Mouse (Mus musculus): ENCODE measurements at regions not wholly inside any gene's neighbourhood (a gene's known extent, or its start where the extent isn't known, plus 50 kb on each side); places are given as distances from the start of the nearest gene placed in this dataset.

- 50% methylated on average over 11 of the region's 11 CpGs for WGBS (ENCODE audit: insufficient replicate concordance)
- H3K4me2 ChIP-seq: no peak overlapping the region
- no peak for ATAC-seq (ENCODE audit: low read depth)
- H3K9ac ChIP-seq: no peak overlapping the region
- H3K36me3 ChIP-seq: no peaks in the 10 kb centered on the region
- no peaks in the 10 kb centered on the region for H3K9me3 ChIP-seq (replicated peaks)
- no peak for DNase-seq
- no peak overlapping the region for H3K4me3 ChIP-seq (replicated peaks)
- no peaks in the 10 kb centered on the region for H3K27me3 ChIP-seq
- peaks cover 9% of the 10 kb centered on the region for H3K4me1 ChIP-seq (replicated peaks)
- no peak overlapping the region for H3K27ac ChIP-seq
Observed at GRCm38 (mm10) chr15:97458748-97459221, 211.7 kb upstream of the Amigo2 start.

- H3K4me3 ChIP-seq (replicated peaks): no peak overlapping the region
- no peak for ATAC-seq (ENCODE audit: low read depth)
- DNase-seq: no peak
Observed at GRCm38 (mm10) chr15:97458139-97458747, 211.2 kb upstream of the Amigo2 start.

GRCm38 (mm10) chr15:97457468-97457867 lies 210.4 kb upstream of the Amigo2 start:
- Histone ChIP-seq H3K36me3 (no peaks in the 10 kb centered on the region), H3K4me1 (replicated peaks) (peaks cover 9% of the 10 kb centered on the region), H3K9me3 (replicated peaks) (no peaks in the 10 kb centered on the region), H3K27ac (no peak overlapping the region), H3K4me2 (no peak overlapping the region), H3K4me3 (replicated peaks) (no peak overlapping the region), H3K27me3 (no peaks in the 10 kb centered on the region), H3K9ac (no peak overlapping the region)
- 65% methylated on average over 8 of the region's 8 CpGs for WGBS (ENCODE audit: insufficient replicate concordance)
- DNase-seq (no peak), ATAC-seq (ENCODE audit: low read depth) (no peak)

More at GRCm38 (mm10) chr15:97458139-97458747, 211.2 kb upstream of the Amigo2 start:
- H3K9ac ChIP-seq: no peak overlapping the region
- no peak overlapping the region for H3K4me2 ChIP-seq
- no peaks in the 10 kb centered on the region for H3K9me3 ChIP-seq (replicated peaks)
- no peak overlapping the region for H3K27ac ChIP-seq
- H3K4me1 ChIP-seq (replicated peaks): peaks cover 9% of the 10 kb centered on the region
- no peaks in the 10 kb centered on the region for H3K36me3 ChIP-seq
- H3K27me3 ChIP-seq: no peaks in the 10 kb centered on the region
- WGBS (ENCODE audit: insufficient replicate concordance): 18% methylated on average over 17 of the region's 17 CpGs

GRCm38 (mm10) chr15:97456991-97457390 lies 209.9 kb upstream of the Amigo2 start:
- Histone ChIP-seq H3K4me2 (no peak overlapping the region), H3K27me3 (no peaks in the 10 kb centered on the region), H3K36me3 (no peaks in the 10 kb centered on the region), H3K4me1 (replicated peaks) (peaks cover 9% of the 10 kb centered on the region), H3K27ac (no peak overlapping the region), H3K9ac (no peak overlapping the region), H3K4me3 (replicated peaks) (no peak overlapping the region), H3K9me3 (replicated peaks) (no peaks in the 10 kb centered on the region)
- DNase-seq (no peak), ATAC-seq (ENCODE audit: low read depth) (no peak)
- WGBS (ENCODE audit: insufficient replicate concordance): 77% methylated on average over 16 of the region's 16 CpGs

- 15% methylated on average over 5 of the region's 5 CpGs for WGBS (ENCODE audit: insufficient replicate concordance)
- H3K27me3 ChIP-seq: no peaks in the 10 kb centered on the region
- no peak overlapping the region for H3K4me2 ChIP-seq
- H3K36me3 ChIP-seq: no peaks in the 10 kb centered on the region
- H3K4me3 ChIP-seq (replicated peaks): no peak overlapping the region
- peaks cover 9% of the 10 kb centered on the region for H3K4me1 ChIP-seq (replicated peaks)
- ATAC-seq (ENCODE audit: low read depth) (no peak), DNase-seq (no peak)
- no peak overlapping the region for H3K27ac ChIP-seq
- H3K9ac ChIP-seq: no peak overlapping the region
- no peaks in the 10 kb centered on the region for H3K9me3 ChIP-seq (replicated peaks)
Observed at GRCm38 (mm10) chr15:97455672-97456071, 208.6 kb upstream of the Amigo2 start.

- Histone ChIP-seq H3K36me3 (no peaks in the 10 kb centered on the region), H3K9me3 (replicated peaks) (no peaks in the 10 kb centered on the region), H3K4me3 (replicated peaks) (no peak overlapping the region), H3K27ac (no peak overlapping the region), H3K27me3 (no peaks in the 10 kb centered on the region), H3K4me2 (no peak overlapping the region), H3K4me1 (replicated peaks) (no peaks in the 10 kb centered on the region), H3K9ac (no peak overlapping the region)
- WGBS (ENCODE audit: insufficient replicate concordance): 60% methylated on average over 3 of the region's 3 CpGs
- no peak for ATAC-seq (ENCODE audit: low read depth)
- no peak for DNase-seq
Observed at GRCm38 (mm10) chr15:97449724-97450123, 202.6 kb upstream of the Amigo2 start.

- Histone ChIP-seq H3K4me3 (replicated peaks) (no peak overlapping the region), H3K27me3 (no peaks in the 10 kb centered on the region), H3K36me3 (no peaks in the 10 kb centered on the region), H3K4me1 (replicated peaks) (no peaks in the 10 kb centered on the region), H3K27ac (no peak overlapping the region), H3K4me2 (no peak overlapping the region), H3K9me3 (replicated peaks) (no peaks in the 10 kb centered on the region), H3K9ac (no peak overlapping the region)
- WGBS (ENCODE audit: insufficient replicate concordance): 46% methylated on average over 6 of the region's 6 CpGs
- ATAC-seq (ENCODE audit: low read depth) (no peak), DNase-seq (no peak)
Observed at GRCm38 (mm10) chr15:97449001-97449400, 201.9 kb upstream of the Amigo2 start.

GRCm38 (mm10) chr15:97448243-97448880 lies 201.3 kb upstream of the Amigo2 start:
- H3K27me3 ChIP-seq: no peaks in the 10 kb centered on the region
- no peak overlapping the region for H3K4me3 ChIP-seq (replicated peaks)
- no peaks in the 10 kb centered on the region for H3K4me1 ChIP-seq (replicated peaks)
- H3K9me3 ChIP-seq (replicated peaks): no peaks in the 10 kb centered on the region
- ATAC-seq (ENCODE audit: low read depth) (no peak), DNase-seq (no peak)
- no peak overlapping the region for H3K4me2 ChIP-seq
- no peaks in the 10 kb centered on the region for H3K36me3 ChIP-seq
- no peak overlapping the region for H3K9ac ChIP-seq
- no peak overlapping the region for H3K27ac ChIP-seq
- WGBS (ENCODE audit: insufficient replicate concordance): 37% methylated on average over 5 of the region's 5 CpGs

- Histone ChIP-seq H3K4me3 (replicated peaks) (no peak overlapping the region), H3K9me3 (replicated peaks) (no peaks in the 10 kb centered on the region), H3K4me1 (replicated peaks) (no peaks in the 10 kb centered on the region), H3K36me3 (no peaks in the 10 kb centered on the region), H3K9ac (no peak overlapping the region), H3K4me2 (no peak overlapping the region), H3K27ac (no peak overlapping the region), H3K27me3 (no peaks in the 10 kb centered on the region)
- no peak for ATAC-seq (ENCODE audit: low read depth)
- WGBS (ENCODE audit: insufficient replicate concordance): 77% methylated on average over 9 of the region's 9 CpGs
- DNase-seq: no peak
Observed at GRCm38 (mm10) chr15:97446181-97446580, 199.1 kb upstream of the Amigo2 start.

GRCm38 (mm10) chr15:97438235-97438760 lies 191.2 kb upstream of the Amigo2 start:
- Histone ChIP-seq H3K9me3 (replicated peaks) (no peaks in the 10 kb centered on the region), H3K4me1 (replicated peaks) (no peaks in the 10 kb centered on the region), H3K27ac (no peak overlapping the region), H3K36me3 (no peaks in the 10 kb centered on the region), H3K4me3 (replicated peaks) (no peak overlapping the region), H3K4me2 (no peak overlapping the region), H3K27me3 (no peaks in the 10 kb centered on the region), H3K9ac (no peak overlapping the region)
- ATAC-seq (ENCODE audit: low read depth) (no peak), DNase-seq (no peak)
- WGBS (ENCODE audit: insufficient replicate concordance): 67% methylated on average over 5 of the region's 5 CpGs
